Mouse (Mus musculus) adipose tissue, adult 10 weeks (tissue): ENCODE data around the gene Kmt2d. TPM values are rescaled to one million over a fixed set of nuclear protein-coding genes. Genes with fewer than 3 reads are reported as not detected.

ENCODE experiments used
- polyA plus RNA-seq: library from polyadenylated mRNA; stranded (reverse); fragments of 350-450 nt; fragmentation: Illumina TruSeq; extraction: RNeasy Lipid Tissue Mini Kit (QIAGEN cat#74804); gene quantifications from one replicate; pipeline ENCODE4 v1.2.3, GENCODE M21; 2014; ENCODE audit warnings: low read depth, low replicate concordance

The Kmt2d gene
- polyA plus RNA-seq: 33.8 TPM

DNA sequence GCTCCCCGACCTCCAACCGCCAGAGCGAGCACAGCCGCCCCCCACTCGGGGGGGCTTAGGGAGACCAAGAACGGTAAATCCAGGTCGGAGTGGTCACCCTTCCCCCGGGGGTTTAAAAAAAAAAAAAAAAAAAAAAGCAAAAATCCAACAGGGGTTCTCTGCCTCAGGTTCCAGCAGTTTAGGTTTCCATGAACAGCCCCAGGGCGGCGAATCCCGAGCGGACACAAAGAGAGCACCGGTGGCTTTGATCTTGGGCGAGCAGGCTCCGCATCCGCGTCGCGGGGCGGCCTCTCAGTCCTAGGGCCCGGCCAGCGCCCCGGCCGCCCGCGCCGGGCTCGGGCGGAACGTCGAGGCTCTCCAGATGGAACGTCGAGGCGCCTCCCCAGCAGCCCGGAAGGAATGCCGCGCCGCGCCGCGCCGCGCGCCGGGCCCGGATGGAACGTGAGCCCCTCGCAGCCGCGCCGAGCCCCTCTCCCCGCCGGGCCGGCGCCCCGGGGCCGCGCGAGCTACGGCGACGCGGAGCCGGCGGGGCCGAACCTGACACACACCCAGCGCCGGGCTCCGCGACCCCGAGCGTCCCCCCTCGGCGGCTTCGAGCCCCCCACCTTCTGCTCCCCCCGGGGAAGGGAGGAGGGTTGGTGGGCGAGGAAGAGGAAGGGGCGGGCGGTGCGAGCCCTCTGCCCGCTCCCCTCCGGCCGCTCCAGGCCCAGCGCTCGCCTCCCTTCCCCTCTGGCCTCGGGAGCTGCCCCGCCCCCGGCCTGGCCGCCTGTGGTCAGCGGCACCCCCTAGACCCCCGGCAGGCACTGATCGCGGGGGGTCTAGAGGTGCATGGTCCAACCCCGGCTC, at the start of gene Kmt2d:
Gene Kmt2d, minus strand, starts transcription at position 135 of the 846 bp plus-strand sequence.

DNA sequence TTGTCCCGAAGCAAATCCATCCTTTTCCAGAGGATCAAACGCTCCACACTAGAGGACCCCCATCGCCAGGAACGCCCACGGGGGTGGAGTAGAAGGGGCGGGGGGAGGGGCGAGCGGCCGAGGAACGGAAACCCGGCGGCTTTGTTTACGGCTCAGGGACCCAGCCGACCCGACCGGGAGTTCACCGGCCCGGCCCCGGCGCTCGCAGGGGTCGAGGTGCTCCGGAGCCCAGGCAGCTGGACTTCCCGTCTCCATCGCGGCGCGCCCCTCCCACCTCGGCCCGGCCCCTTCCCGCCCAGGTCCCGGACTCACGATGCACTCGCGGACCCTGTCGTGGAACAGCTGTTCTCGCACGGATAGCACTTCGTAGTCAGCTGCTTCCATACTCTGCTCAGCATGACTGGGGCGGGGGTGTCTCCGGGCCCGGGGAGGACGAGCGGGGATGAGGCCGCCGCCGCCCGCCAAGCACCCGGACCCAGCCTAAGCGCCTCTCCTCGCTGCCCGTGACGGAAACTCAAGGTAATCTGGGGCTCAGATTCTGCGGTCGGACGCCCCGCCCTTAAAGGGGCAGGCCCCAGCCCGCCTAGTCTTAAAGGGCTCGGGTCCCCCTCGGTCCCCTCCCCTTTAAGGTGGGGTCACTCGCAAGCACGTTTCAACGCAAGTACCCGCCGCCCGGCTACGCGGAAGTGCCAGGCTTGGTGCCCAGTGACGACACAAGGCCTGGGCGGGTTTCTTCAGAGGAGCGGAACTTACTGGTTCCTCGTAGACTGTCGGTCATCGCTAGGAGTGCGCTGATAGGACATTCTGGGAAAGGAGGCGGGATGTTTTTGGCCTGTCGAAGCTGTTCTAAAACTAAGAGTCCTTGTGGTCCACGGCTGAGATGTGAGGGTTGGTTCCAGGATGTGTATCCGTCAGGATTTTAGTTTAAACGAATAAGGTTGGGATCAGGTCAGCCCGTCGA, 46.8 kb upstream of the Kmt2d start, which contains the start of gene Lmbr1l:
Gene Lmbr1l, minus strand, starts transcription at position 694 of the 961 bp plus-strand sequence.

DNA sequence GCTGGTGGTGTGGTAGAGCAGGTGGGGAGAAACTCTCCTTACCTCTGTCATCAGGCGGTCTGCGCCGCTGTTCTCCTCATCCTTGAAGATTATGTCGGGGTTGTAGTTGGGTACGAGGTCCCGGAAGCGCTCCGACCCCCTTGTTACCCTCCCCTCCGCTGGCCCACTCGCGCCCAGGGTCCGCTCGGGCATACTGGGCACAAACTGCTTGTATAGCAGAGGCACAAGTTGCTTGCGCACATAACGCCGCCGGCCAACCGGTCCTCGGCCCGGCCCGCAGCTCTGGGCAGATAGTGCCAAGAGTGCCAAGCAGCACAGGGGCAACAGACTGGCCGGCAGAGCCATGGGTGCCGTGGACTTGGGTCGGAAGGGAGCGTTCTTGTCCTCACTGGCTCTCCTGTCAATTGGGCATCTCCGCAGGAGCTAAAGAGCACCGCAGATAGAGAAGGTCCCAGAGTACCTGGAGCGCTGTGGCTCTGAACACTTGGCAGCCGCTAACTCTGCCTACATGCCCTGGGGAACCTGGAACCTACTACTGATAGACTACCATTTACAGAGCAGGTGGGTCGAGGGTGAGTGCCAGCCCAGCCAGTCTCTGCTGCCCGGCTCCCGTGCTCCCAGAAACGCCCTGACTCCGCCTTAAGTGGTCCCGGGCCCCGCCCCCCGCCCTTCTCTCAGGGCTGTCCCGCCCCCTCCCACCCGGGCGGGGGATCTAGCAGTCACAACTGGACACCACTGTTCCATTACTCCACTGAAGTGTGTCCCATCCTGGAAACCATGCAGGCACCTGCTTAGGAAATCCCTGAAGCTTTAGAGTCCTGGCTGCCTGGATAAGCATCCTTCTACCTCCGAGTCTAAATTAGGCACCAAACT, 27.2 kb upstream of the Kmt2d start, which contains the start of gene Dhh:
Gene Dhh, minus strand, starts transcription at position 613 of the 873 bp plus-strand sequence.

DNA sequence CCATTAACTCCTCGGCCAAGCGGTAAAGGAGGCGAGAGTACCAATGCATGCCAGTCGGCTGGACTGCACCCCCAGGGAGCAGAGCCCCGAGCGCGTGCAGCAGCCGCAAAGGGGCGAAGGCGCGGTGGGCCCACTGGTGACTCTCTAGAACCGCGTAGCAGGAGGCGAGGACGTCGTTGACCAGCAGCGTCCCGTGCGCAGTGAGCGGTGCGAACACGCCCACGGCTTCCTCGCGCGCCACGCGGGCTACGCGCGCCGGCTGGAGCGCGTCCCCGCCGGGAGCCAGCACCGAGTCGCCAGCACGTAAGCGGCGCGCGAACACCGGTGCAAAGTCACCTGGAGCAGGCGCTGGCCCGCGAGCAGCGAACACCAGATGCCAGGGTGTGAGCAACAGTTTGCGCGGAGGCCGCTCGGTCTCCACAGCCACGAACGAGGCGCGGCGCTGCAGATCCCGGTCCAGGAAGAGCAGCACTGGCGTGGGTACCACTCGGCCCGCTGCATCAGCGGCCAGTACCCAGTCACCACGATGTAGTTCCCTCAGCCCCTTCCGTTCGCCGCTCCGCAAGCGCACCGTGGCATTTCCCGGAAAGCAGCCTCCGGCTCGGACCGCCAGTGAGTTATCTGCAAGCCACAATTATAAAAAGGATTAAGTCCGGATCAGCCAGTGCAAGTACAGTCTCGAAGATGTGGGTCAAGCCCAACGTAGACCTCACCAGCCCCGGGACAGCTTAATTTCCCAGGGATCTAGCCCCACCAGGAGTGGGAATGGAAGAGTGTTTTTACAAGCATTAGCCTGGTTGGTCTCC, 23.1 kb upstream of the Kmt2d start, which contains the start of gene Rhebl1:
Gene Rhebl1, minus strand, starts transcription at position 601 of the 806 bp plus-strand sequence.

DNA sequence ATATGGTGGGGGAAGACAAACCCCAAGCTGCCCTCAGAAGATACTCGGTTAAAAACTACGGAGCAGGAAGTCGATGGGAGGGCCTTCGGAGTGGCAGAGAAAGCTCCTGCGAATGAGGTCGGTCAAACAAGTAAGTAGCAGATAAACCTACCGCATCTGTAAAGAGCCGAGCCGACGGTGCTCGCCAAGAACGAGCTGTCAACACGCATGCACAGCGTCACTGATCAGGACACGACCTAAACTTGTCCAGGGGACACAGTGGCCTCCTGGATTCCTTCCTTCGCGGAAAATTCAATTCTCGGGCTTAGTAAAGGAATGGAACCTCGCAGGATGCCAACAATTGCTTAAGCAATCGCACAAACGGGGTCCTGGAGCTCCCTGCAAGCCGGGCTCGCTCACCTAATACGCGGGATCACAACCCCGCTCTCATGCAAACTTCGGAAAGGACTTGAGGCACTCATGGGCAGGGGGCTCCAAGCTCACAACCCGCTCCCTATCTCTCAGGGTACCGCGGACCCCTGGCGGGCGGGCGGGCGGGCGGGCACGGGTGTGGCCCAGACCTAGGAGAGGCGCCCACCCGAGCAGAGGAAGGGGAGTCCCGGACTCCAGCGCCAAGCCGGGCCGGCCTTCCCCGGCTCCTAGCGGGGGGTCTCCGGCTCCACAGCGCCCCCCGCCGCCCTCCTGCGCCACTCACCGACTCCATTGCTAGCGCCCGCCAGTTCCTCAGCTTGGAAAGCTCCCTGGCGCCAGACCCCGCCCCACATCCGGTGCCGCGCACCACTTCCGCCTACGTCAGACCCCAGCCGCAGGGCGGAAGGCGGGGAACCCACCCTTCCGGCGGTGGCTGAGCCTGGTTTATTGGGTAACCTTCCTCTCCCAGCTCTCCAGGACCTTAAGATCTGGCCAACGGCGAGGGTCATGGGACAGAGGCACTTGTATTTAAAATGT, 40.0 kb downstream of the Kmt2d start, which contains the start of gene Prkag1:
Gene Prkag1, minus strand, starts transcription at position 786 of the 948 bp plus-strand sequence.

DNA sequence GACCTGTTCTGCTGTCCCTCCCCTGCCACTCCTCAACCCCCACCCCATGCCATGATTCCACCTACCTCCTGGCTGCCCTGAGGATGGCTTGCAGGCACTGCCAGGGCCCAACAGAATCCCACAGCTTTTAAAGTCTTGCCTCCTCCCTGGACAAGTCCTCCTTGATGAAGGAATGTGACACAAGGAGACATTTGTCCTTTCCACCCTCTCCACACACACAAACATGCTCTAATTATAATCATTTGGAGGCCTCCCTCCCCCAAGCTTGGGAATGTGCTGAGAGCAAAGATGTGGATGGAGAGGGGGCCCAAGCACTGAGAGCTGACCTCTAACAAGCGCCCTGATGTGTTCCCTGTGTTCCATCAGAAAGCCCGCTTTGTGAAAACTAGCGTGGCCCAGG, 61.6 kb downstream of the Kmt2d start, which contains the start of gene Ddn:
Gene Ddn, minus strand, starts transcription at position 101 of the 400 bp plus-strand sequence.

DNA sequence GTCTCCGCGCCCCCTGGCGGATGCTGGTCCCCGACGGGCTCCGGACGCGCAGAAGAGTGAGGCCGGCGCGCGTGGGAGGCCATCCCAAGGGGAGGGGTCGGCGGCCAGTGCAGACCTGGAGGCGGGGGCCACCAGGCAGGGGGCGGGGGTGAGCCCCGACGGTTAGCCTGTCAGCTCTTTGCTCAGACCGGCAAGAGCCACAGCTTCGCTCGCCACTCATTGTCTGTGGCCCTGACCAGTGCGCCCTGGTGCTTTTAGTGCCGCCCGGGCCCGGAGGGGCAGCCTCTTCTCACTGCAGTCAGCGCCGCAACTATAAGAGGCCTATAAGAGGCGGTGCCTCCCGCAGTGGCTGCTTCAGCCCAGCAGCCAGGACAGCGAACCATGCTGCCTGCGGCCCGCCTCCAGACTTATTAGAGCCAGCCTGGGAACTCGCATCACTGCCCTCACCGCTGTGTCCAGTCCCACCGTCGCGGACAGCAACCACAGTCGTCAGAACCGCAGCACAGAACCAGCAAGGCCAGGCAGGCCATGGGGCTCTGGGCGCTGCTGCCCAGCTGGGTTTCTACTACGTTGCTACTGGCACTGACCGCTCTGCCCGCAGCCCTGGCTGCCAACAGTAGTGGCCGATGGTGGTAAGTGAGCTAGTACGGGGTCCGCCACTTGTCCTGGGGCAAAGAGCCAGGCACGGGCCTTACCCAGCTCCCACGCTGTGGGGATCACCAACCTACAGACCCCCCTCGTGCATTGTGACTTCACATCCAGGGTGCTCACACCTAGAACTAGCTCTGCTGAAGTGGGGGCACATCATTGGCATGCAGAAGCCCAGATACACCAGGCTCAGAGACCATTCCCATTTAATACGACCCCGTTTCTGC, 81.1 kb downstream of the Kmt2d start, which contains the start of gene Wnt1:
Gene Wnt1, plus strand, starts transcription at position 197 of the 875 bp plus-strand sequence.

Other genes with a start within 250 kb of the Kmt2d start
- gene Cacnb3, start 240.4 kb downstream of the Kmt2d start, polyA plus RNA-seq: 7.3 TPM
- 45.2 TPM for gene Ddx23, start 208.3 kb downstream of the Kmt2d start, polyA plus RNA-seq
- 1.3 TPM for gene Rnd1, start 193.7 kb downstream of the Kmt2d start, polyA plus RNA-seq
- gene Ccdc65, start 163.0 kb downstream of the Kmt2d start, polyA plus RNA-seq: 5.6 TPM
- gene Fkbp11, start 143.0 kb downstream of the Kmt2d start, polyA plus RNA-seq: 41.6 TPM
- gene Arf3, start 108.0 kb downstream of the Kmt2d start, polyA plus RNA-seq: 114 TPM
- gene Wnt10b, start 93.1 kb downstream of the Kmt2d start, polyA plus RNA-seq: 2.8 TPM
- gene Wnt1, start 81.3 kb downstream of the Kmt2d start, polyA plus RNA-seq: not detected
- gene Ddn, start 61.7 kb downstream of the Kmt2d start, polyA plus RNA-seq: not detected
- gene Prkag1, start 39.7 kb downstream of the Kmt2d start, polyA plus RNA-seq: 73.1 TPM
- 4.4 TPM for gene Rhebl1, start 23.3 kb upstream of the Kmt2d start, polyA plus RNA-seq
- 0.97 TPM for gene Dhh, start 27.3 kb upstream of the Kmt2d start, polyA plus RNA-seq
- gene Lmbr1l, start 47.0 kb upstream of the Kmt2d start, polyA plus RNA-seq: 22.8 TPM
- gene Tuba1b, start 63.4 kb upstream of the Kmt2d start, polyA plus RNA-seq: 537 TPM
- gene Gm49450, start 82.3 kb upstream of the Kmt2d start, polyA plus RNA-seq: not detected
- gene Tuba1a, start 82.5 kb upstream of the Kmt2d start, polyA plus RNA-seq: 299 TPM
- 81.1 TPM for gene Tuba1c, start 158.7 kb upstream of the Kmt2d start, polyA plus RNA-seq
- gene Prph, start 184.0 kb upstream of the Kmt2d start, polyA plus RNA-seq: 0.45 TPM
- gene Troap, start 203.4 kb upstream of the Kmt2d start, polyA plus RNA-seq: 1.6 TPM
- 2.6 TPM for gene C1ql4, start 216.6 kb upstream of the Kmt2d start, polyA plus RNA-seq
- gene Dnajc22, start 222.0 kb upstream of the Kmt2d start, polyA plus RNA-seq: 6.5 TPM